Mouse (Mus musculus) B cell, adult 2 months (primary cell): ENCODE measurements at regions not wholly inside any gene's neighbourhood (a gene's known extent, or its start where the extent isn't known, plus 50 kb on each side); places are given as distances from the start of the nearest gene placed in this dataset.
A peak's percentile ranks its signal among the peaks of the same experiment; 100 is the strongest.

Experiments
- DNase-seq, 2 experiments: peaks; one replicate each; pipeline ENCODE4 v3.0.0; 2022

GRCm38 (mm10) chr8:11092348-11092747 is 84.1 kb upstream of the Irs2 start:
- DNase-seq: no peak

- no peak for DNase-seq
Observed at GRCm38 (mm10) chr8:11091675-11092345, 83.6 kb upstream of the Irs2 start.

GRCm38 (mm10) chr8:11088946-11089665 is 80.8 kb upstream of the Irs2 start:
- DNase-seq: no peak

GRCm38 (mm10) chr8:11085244-11085643 is 77.0 kb upstream of the Irs2 start:
- DNase-seq: no peak

- no peak for DNase-seq
Observed at GRCm38 (mm10) chr8:11084051-11084533, 75.8 kb upstream of the Irs2 start.

GRCm38 (mm10) chr8:11080813-11081212 is 72.6 kb upstream of the Irs2 start:
- DNase-seq: no peak

- DNase-seq: no peak
Observed at GRCm38 (mm10) chr8:11079805-11080204, 71.5 kb upstream of the Irs2 start.

GRCm38 (mm10) chr8:11077138-11077537 is 68.9 kb upstream of the Irs2 start:
- no peak for DNase-seq

- peak; percentile 12 to 34 for DNase-seq
Observed at GRCm38 (mm10) chr8:11071162-11071561, 62.9 kb upstream of the Irs2 start.

- no peak for DNase-seq
Observed at GRCm38 (mm10) chr8:11067450-11067849, 59.2 kb upstream of the Irs2 start.

GRCm38 (mm10) chr8:11065990-11066389 is 57.7 kb upstream of the Irs2 start:
- DNase-seq: no peak

GRCm38 (mm10) chr8:11065303-11065702 is 57.0 kb upstream of the Irs2 start:
- no peak for DNase-seq

- DNase-seq: no peak
Observed at GRCm38 (mm10) chr8:11063058-11063457, 54.8 kb upstream of the Irs2 start.

- DNase-seq: no peak
Observed at GRCm38 (mm10) chr8:11062348-11062946, 54.2 kb upstream of the Irs2 start.

- DNase-seq: no peak
Observed at GRCm38 (mm10) chr8:11061711-11062110, 53.5 kb upstream of the Irs2 start.

- DNase-seq: no peak
Observed at GRCm38 (mm10) chr8:11060604-11061003, 52.3 kb upstream of the Irs2 start.

- DNase-seq: no peak
Observed at GRCm38 (mm10) chr8:11058392-11058791, 50.1 kb upstream of the Irs2 start.
